Mouse (Mus musculus) gastrocnemius, adult 8-10 months (tissue): ENCODE results near the gene Zhx3. TPM values are rescaled to one million over a fixed set of nuclear protein-coding genes. Genes with fewer than 3 reads are reported as not detected.
A peak's percentile ranks its signal among the peaks of the same experiment; 100 is the strongest.

Source experiments
- DNase-seq, 2 experiments: peaks; one replicate each; pipeline ENCODE4 v3.0.0; 2022; ENCODE audit warnings: low spot score in 2 of 2
- total RNA-seq, 4 experiments: library from RNA; stranded (reverse); gene quantifications; 2 replicates each; pipeline ENCODE4 v1.2.4; 2022

Gene Zhx3
- total RNA-seq = 10 to 100 TPM; 18.9 to 27.5 (median 23.1) TPM

- peak; percentile 85 to 93 for DNase-seq
Observed at GRCm38 (mm10) chr2:160872890-160873382, at the start of gene Zhx3. TSS of gene Zhx3 (minus strand) at chr2:160872998.

- DNase-seq = no peak
Observed at GRCm38 (mm10) chr2:160921285-160921684, 48.5 kb upstream of the Zhx3 start.

- DNase-seq = no peak
Observed at GRCm38 (mm10) chr2:160918930-160919215, 46.1 kb upstream of the Zhx3 start.

GRCm38 (mm10) chr2:160918154-160918929, 45.5 kb upstream of the Zhx3 start:
- DNase-seq = no peak

- no peak for DNase-seq
Observed at GRCm38 (mm10) chr2:160917313-160917712, 44.5 kb upstream of the Zhx3 start.

- DNase-seq = no peak
Observed at GRCm38 (mm10) chr2:160916714-160917113, 43.9 kb upstream of the Zhx3 start.

- DNase-seq = no peak
Observed at GRCm38 (mm10) chr2:160915821-160916610, 43.2 kb upstream of the Zhx3 start.

- no peak for DNase-seq
Observed at GRCm38 (mm10) chr2:160914656-160915055, 41.9 kb upstream of the Zhx3 start.

GRCm38 (mm10) chr2:160912231-160912671, 39.5 kb upstream of the Zhx3 start, which contains the start of gene Emilin3:
TSS of gene Emilin3 (minus strand) at chr2:160912328.
- DNase-seq = no peak

GRCm38 (mm10) chr2:160911558-160912201, 38.9 kb upstream of the Zhx3 start:
- DNase-seq = no peak

- no peak for DNase-seq
Observed at GRCm38 (mm10) chr2:160910633-160911032, 37.8 kb upstream of the Zhx3 start.

GRCm38 (mm10) chr2:160908607-160909006, 35.8 kb upstream of the Zhx3 start:
- DNase-seq = peak in 1 of 2 experiments; percentile 13

GRCm38 (mm10) chr2:160906101-160906500, 33.3 kb upstream of the Zhx3 start:
- DNase-seq = no peak

- no peak for DNase-seq
Observed at GRCm38 (mm10) chr2:160905301-160905700, 32.5 kb upstream of the Zhx3 start.

GRCm38 (mm10) chr2:160901656-160902412, 29.0 kb upstream of the Zhx3 start:
- no peak for DNase-seq

- no peak for DNase-seq
Observed at GRCm38 (mm10) chr2:160891697-160892096, 18.9 kb upstream of the Zhx3 start.

GRCm38 (mm10) chr2:160891045-160891444, 18.2 kb upstream of the Zhx3 start:
- no peak for DNase-seq

GRCm38 (mm10) chr2:160887859-160888258, 15.1 kb upstream of the Zhx3 start:
- no peak for DNase-seq

GRCm38 (mm10) chr2:160887284-160887683, 14.5 kb upstream of the Zhx3 start:
- peak; percentile 78 to 80 for DNase-seq

- DNase-seq = no peak
Observed at GRCm38 (mm10) chr2:160886221-160886620, 13.4 kb upstream of the Zhx3 start.

- no peak for DNase-seq
Observed at GRCm38 (mm10) chr2:160884830-160885229, 12.0 kb upstream of the Zhx3 start.
